Mouse (Mus musculus): ENCODE results near the gene Celsr3. TPM values are rescaled to one million over a fixed set of nuclear protein-coding genes. Genes with fewer than 3 reads are reported as not detected.

The Celsr3 gene
- polyA plus RNA-seq, 1 experiment from 2014 or later: 12.1 TPM

Small RNA genes lying within 50 kb of the gene (microRNA-seq; reads per million reads assigned to microRNA genes)
- gene Gm23156: not detected

Other genes starting within 250 kb of the Celsr3 start
- gene Wdr6, start 247.6 kb upstream of the Celsr3 start, polyA plus RNA-seq (2015; fragmentation: Nextera tagmentation; extraction: Ambion mirVana): 254 and 259 TPM in 2 replicates
- 29.5 and 30.7 TPM in 2 replicates for gene P4htm, start 228.7 kb upstream of the Celsr3 start, polyA plus RNA-seq (2015; fragmentation: Nextera tagmentation; extraction: Ambion mirVana)
- gene Arih2, start 176.9 kb upstream of the Celsr3 start, polyA plus RNA-seq (2015; fragmentation: Nextera tagmentation; extraction: Ambion mirVana): 47.0 and 53.4 TPM in 2 replicates
- 46.2 and 46.5 TPM in 2 replicates for gene Slc25a20, start 164.2 kb upstream of the Celsr3 start, polyA plus RNA-seq (2015; fragmentation: Nextera tagmentation; extraction: Ambion mirVana)
- gene Prkar2a, start 137.0 kb upstream of the Celsr3 start, polyA plus RNA-seq (2015; fragmentation: Nextera tagmentation; extraction: Ambion mirVana): 56.1 and 57.6 TPM in 2 replicates
- 183 and 204 TPM in 2 replicates for gene Ip6k2, start 42.5 kb upstream of the Celsr3 start, polyA plus RNA-seq (2015; fragmentation: Nextera tagmentation; extraction: Ambion mirVana)
- 20.7 and 23.9 TPM in 2 replicates for gene Nckipsd, start 18.0 kb upstream of the Celsr3 start, polyA plus RNA-seq (2015; fragmentation: Nextera tagmentation; extraction: Ambion mirVana)
- 12.7 and 13.5 TPM in 2 replicates for gene Slc26a6, start 27.0 kb downstream of the Celsr3 start, polyA plus RNA-seq (2015; fragmentation: Nextera tagmentation; extraction: Ambion mirVana)
- not detected in 2 replicates for gene Tmem89, start 88.3 kb downstream of the Celsr3 start, polyA plus RNA-seq (2015; fragmentation: Nextera tagmentation; extraction: Ambion mirVana)
- 399 and 434 TPM in 2 replicates for gene Uqcrc1, start 110.3 kb downstream of the Celsr3 start, polyA plus RNA-seq (2015; fragmentation: Nextera tagmentation; extraction: Ambion mirVana)
- 1.7 and 2.2 TPM in 2 replicates for gene Col7a1, start 127.3 kb downstream of the Celsr3 start, polyA plus RNA-seq (2015; fragmentation: Nextera tagmentation; extraction: Ambion mirVana)
- gene Ucn2, start 159.7 kb downstream of the Celsr3 start, polyA plus RNA-seq (2015; fragmentation: Nextera tagmentation; extraction: Ambion mirVana): not detected in 2 replicates
- gene Pfkfb4, start 165.5 kb downstream of the Celsr3 start, polyA plus RNA-seq (2015; fragmentation: Nextera tagmentation; extraction: Ambion mirVana): 19.9 and 22.4 TPM in 2 replicates
- gene Shisa5, start 212.2 kb downstream of the Celsr3 start, polyA plus RNA-seq (2015; fragmentation: Nextera tagmentation; extraction: Ambion mirVana): 58.7 and 59.9 TPM in 2 replicates
- gene Trex1, start 233.4 kb downstream of the Celsr3 start, polyA plus RNA-seq (2015; fragmentation: Nextera tagmentation; extraction: Ambion mirVana): 12.4 and 15.0 TPM in 2 replicates
- gene Atrip, start 247.8 kb downstream of the Celsr3 start, polyA plus RNA-seq (2015; fragmentation: Nextera tagmentation; extraction: Ambion mirVana): 26.3 and 29.5 TPM in 2 replicates